Mouse (Mus musculus) monocyte, adult 2 months (primary cell): Measurements from ENCODE around the gene Ptma.
"Not testable (repeated sequence)": the region's sequence is repeated elsewhere in the genome, so short reads cannot be mapped to it uniquely, and the experiment has no call there.

Experiments
- DNase-seq, 2 experiments: peaks; one replicate each; pipeline ENCODE4 v3.0.0; 2022; ENCODE audit warnings: low spot score in 2 of 2, low read depth in 1 of 2

The Ptma gene

DNA sequence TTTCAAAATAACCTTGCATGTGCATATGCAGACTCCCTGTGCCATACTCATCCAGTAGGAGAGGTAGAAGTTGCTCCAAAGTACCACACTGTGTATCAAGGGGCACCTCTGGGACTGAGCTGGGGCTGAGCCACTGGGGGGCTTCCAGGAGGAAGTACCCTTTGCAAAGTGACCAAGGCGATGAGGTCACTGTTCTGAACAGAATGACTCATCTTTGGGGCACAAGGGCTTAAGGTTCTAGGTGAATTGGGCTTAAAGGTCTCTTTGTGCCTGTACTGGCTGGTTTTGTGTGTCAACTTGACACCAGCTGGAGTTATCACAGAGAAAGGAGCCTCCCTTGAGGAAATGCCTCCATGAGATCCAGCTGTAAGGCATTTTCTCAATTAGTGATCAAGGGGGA lies 13.5 kb upstream of the Ptma start:
- not testable (repeated sequence) for DNase-seq

DNA sequence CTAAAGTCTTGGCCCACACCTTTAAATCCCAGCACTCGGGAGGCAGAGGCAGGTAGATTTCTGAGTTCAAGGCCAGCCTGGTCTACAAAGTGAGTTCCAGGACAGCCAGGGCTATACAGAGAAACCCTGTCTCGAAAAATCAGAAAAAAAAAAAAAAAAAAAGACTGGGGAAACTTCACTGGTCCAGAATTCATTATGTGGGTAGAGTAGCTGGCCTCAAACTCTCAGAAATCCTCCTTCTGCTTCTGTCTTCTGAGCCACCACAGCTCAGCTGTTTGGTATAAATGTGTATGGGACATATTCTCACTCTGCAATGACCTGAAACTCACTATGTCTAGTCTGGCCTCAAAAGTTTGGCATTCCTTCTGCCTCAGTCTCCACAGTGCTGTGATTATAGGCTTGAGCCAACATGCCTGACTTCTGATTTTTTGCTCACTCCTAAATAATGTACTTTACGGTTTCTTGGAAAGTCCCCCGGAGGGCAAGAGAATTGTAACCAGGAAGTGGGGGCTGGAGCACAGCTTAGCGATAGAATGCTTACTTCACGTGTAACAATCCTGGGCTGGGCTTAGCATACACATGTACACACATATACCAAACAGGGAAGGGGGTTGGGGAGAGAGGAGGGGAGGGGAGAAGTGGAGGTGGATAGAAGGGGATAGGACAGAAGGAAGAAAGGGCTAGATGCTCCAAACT lies 10.7 kb upstream of the Ptma start:
- no peak for DNase-seq

DNA sequence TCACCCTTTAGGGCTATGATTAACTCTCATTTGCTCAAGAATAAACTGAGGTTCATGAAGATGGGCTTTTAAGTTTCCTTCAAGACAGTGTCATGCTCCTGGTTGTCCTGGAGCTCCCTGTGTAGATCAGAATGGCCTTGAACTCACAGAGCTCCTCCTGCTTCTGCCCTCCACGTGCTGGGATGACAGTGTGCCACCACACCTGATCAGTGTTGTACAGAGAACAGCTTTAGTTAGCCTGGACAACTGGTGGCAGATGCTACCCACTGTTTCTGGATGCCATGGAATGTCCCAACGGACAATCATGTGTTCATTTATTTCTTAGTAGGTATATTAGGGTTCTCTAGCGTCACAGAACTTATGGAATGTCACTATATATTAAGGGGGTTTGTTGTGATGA lies 9.4 kb upstream of the Ptma start:
- DNase-seq: no peak

DNA sequence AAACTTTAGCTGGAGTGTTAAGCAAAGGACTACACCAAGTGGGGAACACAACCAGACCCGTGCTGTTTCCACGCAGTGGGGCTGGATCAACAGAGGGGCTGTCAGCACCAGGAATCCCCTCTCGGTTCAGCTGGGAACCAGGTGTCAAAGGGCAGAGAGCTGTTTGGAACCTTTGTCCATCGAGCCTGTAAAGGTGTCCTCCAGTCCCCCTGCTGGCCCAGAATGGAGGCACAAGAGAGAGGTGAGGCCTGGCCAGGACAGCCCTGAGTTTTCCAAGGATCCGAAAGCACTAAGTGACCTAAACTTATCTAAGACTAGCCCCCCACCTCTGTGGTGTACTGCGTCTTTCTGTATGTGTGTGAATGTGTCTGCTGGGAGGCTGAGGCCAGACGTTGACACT lies 6.2 kb upstream of the Ptma start:
- no peak for DNase-seq

DNA sequence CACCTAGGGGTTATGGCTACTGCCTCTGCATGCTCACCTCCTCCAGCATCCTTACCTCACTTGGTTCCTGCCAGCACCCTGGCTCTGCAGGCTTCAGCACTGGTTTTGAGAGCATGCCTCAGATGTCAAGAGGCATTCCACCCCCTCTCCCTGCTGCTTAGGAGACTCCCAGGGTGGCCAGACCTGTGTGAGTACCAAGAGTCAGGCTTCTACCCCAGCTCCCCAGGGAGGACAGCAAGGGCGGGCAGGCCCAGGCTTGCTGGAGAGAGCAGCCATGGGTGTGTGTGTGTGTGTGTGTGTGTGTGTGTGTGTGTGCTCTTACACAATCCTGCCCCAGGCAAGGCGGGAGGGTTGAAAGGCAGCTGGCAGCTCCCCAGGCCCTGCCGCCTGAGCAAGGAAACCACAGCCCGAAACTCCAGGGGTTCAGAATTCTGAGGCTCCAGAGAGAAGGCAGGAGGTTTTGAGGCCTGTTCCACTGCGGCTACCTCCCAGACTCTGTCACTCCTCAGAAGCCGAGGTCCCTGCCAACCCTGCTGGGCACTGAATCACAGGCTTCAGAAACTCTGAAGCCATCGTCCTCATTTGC lies 4.1 kb upstream of the Ptma start:
- DNase-seq: no peak

DNA sequence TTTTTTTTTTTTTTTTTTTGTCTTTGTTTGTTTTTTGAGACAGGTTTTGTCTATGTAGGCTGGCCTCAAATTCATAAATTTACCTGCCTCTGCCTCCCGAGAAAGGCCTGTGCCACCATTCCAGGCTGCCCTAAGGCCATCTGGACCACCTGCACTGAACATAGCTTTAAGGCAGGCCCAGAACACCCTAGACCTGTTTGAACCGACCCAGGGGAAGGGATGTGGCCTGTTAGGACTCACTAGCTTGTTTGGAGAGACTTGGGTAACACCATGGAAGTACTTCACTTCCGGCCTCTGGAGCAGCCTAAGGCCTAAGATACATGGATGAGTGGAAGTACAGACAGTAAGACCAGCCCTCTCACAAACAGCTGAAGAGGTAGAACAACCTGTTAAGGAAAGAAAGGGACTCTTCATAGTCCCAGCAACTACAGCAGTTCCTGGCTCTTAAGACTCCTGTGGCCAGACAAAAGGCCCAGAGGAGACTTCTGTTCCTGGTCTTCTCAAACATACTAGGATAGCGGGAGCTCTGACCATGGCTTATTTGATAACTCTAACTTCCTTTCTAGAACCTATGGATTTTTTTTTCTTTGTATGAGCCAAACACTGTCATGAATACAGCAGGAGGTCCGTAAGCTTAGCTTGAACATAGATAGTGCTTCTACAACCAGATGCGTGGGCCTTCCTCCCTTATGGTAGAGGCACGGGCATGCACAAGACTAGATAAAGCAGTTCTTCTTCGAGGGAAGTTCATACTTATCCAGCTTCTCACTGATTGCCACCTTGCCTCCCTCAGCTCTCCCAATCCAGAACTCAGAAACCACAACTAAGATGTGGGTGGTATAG lies 2.5 kb upstream of the Ptma start:
- no peak for DNase-seq

DNA sequence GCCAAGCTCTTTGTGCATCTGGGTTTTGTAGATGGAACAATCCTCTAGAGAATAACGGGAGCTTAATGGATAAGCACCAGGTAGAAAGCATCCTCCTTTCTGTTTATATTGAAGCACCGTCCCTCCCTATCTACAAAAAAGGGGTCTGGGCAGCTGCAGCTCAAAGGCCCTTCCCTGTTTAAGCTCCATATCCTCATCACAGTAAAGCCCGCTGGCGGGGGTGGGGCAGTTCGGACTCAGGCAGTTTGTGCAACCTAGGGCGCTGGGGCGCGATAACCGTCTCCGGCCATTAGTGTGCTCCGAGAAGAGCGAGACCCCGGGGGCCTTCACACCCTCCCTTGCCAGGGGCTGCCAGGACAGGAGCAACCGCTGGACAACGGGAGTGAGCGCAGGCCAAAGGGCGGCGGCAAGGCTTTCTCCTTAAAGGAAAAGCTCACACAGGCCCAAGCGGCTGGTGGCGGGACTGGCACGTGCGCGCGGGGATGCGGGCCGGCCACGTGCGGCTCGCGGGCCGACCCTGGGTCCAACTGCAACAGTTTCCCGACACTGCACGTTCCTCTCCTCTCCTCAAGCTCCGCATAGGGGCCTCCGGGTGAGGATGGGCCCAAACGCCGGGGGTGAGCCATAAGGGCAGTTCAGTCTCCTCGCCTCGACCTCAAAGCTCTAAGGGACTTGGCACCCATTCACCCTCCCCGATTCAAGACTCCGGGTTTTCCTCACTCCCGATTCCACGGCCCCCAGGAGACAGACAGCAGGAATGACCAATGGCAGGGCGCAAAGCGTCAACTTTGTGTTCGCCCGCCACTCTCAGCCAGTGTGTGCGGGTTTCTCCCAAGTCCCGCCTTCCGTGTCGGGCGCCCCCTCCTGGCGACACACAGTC lies 1.7 kb upstream of the Ptma start:
- peak; percentile 96 to 98 for DNase-seq

DNA sequence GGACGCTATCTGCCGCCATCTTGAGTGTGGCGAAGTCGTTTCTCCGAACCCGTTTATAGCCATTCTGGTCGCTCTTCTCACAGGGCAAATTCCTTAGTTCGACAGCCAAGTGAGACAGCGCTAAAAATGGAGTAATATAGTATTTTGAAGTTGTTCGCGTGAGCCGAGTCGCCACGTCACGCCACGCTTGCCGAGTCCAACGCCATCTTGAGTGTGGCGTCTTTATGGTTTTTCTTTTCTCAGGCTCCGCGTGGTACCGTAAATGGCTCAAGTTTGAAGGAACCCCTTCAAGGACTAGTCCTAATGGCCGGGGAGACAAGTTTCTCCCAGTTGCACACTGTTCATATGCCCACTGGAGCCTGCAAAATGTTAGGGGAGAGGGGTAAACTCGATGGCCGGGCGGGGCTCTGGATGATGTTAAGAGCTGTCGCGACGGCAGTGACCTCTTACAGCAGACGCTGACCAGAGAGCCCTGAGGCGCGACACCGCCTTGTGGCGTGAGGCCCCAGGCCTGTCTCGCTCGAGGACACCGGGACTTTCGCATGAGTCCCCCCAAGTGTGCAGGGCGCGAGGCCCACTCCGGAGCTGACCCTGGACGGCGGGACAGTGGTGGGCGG lies 919 bp upstream of the Ptma start:
- peak in 1 of 2 experiments; percentile 80 for DNase-seq

DNA sequence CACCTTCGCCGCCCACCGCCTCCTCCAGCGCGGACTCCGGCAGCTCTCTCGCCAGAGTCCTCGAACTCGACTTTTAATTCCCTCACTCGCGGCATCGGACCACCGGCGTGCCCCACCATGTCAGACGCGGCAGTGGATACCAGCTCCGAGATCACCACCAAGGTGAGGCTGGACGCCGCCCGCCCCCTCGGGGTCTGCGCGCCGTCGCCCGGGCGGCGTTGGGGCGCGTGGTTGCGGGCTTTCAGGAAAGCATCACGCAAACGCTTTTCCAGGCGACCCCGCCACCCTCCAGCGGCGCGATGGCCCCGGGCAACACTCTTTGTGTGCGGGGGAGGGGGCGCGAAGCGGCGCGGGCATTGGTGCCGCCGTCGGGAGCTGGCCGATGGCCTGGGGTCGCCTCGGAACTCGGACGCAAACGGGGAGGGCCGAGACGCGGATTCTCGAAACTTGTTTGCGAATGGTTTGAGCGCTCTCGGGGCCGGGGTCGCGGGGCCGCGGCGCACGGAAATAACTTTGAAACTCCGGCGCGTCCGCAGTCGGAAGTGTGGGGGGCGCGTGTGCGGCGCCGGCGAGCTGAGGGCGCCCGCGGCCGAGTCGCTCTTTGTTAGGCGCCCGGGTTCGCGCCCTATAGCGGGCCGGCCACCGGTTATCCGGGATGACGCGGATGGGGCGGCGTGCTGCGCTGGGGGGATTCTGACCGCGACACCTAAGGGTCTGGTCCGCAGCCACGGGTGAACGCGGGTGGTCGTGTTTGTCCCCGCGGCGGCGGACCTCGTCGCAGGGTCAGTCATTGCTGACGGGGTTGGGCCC lies 468 bp downstream of the Ptma start:
- no peak for DNase-seq

DNA sequence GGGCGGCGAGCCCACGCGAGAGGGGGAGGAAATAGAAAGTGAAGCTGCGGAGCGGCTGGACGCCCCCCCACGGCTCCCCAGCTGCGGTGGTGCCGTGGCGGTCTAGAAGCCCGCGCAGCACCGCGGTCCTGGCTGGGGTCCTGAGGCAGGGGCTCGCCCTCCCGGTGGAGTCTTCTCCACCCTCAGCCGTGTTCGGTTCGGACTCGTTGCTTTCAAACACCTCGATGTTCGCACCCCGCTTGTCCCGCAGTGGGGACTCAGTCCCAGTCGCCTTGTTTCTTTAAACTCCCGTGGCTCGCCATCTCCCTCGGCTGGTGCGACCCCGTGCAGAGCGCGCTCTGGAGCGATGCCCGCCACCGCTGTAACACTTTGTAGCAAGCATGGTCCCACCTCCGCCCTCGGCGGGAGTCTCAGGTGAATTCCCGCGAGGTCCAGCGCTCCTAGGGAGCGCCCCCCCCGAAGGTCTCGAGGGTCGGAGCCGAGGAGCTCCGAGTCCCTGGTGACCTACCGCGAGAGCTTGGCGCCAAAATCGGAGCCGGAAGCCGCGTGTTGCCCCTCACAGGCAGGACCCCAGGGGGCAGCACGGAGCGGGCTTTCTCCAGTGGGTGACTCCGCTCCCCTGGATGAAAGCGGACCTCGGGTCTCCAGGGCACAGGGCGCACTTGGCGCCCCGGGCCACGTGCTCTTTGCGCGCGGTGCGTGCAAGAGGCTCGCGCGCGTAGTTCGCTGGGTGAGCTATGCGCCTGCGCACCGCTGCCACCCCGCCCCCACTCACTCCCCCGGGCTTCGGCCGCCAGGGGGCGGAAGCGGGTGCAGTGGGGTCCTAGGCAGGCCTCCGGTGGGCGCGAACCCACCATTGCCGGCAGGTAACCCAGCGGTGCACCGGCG lies 1.3 kb downstream of the Ptma start:
- DNase-seq: peak; percentile 76 to 90

DNA sequence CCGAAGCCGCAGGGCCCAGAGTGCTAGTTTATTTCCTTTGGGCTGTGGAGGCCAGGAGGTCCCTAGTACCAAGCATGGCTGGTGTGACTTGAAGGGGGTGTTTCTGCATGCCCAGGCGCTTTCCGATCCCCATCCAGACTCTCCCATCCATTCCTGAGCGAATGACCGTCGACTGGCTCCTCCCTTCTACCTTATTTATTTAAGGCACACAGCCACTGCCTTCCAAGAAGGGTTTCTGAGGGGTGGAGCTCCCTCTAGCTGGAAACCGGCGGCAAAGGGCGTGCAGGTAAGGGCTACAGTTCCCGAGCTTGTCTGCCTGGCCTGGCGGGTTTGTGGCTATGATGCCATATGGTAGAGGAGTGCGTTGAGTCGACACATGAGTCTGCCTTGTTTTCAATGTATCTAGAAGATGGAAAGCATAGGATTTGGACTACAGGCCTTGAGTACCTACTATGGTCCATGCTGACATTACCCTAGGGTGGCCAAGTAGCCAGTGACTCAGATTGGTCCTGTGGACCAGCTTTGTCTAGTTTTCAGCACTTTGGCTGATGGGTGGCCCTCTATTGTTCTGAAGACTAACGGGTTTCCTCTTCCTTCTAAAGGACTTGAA lies 2.1 kb downstream of the Ptma start:
- no peak for DNase-seq

DNA sequence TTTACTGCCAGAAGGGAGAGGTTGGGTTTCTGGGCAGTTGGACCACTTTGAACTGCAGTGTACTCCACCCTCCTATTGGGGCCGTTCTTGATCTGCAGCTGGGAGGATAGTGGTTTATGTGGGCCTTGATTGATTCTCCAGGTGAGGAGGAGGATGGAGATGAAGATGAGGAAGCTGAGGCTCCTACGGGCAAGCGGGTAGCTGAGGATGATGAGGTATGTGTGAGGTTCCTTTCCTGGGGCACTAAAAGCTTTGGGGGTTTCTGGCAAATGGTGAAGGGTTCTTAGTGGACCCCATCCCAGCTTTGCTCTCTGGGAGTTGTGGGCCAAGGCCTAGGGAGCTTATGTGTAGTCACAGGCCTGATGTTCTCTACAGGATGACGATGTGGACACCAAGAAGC lies 3.1 kb downstream of the Ptma start:
- no peak for DNase-seq

DNA sequence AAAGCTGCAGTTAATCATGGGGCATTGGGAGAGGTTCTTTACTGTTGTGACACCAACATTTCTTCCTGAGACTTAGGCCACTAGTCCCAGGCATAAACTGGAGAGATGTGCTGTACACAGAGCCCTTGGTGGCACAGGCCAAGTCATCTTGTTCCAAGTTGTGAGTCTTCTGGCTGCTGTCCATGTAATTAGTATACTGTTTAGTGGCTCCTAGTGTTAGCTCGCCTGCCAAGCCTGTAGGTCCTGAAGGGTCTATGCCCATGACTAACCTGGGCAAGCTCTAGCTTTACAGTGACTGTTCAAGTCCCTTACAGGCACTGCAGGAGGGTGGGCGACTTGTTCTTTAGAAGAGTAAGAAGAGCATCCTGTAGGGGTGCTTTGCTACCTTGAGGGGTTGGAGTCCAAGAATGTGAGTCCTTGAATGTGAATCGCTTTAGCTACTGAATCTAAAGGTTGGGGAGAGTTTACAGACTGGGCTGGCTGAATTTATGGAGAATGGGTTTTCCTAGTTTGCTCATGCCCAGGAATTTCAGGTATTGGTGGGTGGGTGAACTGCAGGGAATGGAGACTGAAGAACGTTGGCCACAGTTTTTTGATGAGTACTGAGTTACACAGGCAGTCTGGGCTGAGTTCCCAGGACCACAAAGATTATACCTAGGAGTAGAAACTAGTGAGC lies 4.5 kb downstream of the Ptma start:
- DNase-seq: no peak

DNA sequence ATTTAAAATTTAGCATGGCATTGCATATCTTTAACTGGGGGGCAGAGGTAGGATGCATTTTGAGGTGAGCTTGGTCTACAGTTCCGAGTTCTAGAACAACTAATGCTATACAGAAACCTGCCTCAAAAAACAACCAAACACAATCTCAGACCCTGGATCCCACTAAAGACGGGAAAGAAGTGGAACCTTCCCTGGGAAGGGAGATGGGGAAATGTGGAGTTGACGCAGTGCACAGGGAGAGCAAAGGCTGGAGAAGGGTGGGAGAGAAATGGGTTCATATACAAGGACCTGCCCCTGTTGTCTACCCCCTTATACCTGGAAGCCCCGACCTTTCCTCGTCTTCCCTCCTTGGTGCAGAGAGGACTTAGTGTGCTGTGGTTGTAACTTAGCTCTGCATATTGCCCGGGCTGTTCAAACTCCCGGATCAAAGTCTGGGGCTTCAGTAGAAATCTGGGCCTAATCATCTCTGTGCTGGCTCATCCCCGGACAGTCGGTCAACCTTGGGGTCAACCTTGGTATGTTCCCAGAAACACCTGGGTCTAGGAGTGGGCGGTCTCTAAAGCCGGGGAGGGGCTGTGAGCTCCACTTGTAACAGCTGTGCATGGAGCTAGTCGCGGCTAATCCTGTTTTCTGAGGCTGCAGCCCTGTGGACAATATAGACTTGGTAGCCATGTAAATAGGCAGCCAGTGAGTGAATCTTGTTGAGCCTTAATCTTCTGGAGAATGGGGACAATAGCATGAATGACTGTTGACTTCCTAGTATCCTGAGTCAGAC lies 5.2 kb downstream of the Ptma start:
- no peak for DNase-seq

DNA sequence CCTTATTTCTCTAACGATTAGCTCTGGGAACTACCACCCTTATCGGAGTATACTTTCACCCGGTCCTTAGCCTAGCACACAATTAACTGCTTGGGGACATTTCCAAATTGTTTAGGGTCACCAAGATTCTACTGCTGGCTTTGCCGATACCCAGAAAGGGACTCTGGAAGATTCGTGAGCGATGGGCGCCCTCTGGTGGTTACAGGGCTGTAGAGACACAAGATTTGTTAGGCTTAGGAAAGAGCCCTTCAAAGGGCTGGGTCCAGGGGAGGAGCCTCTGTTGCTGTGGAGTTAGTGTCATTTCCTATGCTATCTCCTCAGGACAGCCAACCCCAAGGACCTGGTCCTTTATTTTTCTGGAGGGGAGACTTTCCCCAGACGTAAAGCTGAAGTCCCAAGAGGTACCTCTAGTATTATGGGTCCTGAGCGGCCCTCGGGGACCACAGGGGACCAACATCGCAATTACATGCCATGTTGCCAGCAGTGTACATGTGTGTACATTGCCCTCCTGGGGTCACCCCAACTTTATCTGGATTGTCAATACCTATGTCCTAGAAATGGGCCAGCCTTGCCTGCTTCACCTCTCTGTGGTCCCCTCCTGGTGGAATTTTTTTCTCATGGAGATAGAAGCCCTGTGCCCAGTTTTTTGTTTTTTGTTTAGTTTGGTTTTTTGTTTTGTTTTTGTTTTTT lies 6.0 kb downstream of the Ptma start:
- DNase-seq: peak; percentile 84 to 89

DNA sequence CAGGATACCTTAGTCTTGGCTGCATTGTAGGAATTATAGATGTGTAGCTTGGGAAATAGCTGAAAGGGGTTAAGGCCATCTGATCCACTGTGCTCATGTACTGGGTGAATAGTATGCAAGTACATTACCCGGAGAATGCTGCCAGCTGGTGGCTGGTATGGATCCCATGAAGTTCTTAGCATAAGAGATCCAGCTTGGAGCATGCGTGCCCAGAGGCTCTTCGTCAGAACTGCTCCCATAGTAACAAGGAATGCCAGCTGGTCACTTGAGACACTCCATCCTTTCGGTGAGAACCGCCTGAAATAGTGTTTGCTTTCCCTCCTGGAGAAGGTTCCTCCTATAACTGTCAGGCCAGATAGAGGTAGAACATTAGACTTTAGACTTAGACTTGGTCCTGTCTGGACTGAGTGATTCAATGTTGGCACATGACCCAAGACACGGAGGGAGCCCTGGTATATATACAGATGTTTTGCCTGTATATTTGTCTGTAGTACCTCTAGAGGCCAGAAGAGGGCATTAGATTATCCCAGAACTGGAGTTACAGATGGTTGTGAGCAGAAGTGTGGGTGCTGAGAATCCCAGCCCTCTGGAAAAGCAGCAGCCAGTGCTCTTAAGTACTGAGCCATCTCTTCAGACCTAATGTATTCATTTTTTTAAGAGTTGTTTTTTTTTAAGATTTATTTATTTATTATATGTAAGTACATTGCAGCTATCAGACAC lies 7.0 kb downstream of the Ptma start:
- DNase-seq: no peak
